Mouse (Mus musculus) forebrain, embryonic 12.5 days (tissue): ENCODE results near the gene Kpnb1. TPM values are rescaled to one million over a fixed set of nuclear protein-coding genes. Genes with fewer than 3 reads are reported as not detected.
"Not testable (repeated sequence)": the region's sequence is repeated elsewhere in the genome, so short reads cannot be mapped to it uniquely, and the experiment has no call there.

Experiments used
- ATAC-seq: fragments of 200-750 bp; cut with Nextera tagmentation; 2 replicates; pipeline ENCODE4 v1.8.0; 2017; ENCODE audit warnings: moderate TSS enrichment; ENCODE audit not compliant: low FRiP score
- H3K27ac ChIP-seq: fragments of 300-500 bp; sonication (generic); 2 replicates; pipeline ENCODE4 v1.5.1; 2016; ENCODE audit warnings: mild to moderate bottlenecking
- H3K27me3 ChIP-seq: fragments of 300-500 bp; sonication (generic); 2 replicates; pipeline ENCODE4 v1.6.1; 2016; ENCODE audit warnings: mild to moderate bottlenecking
- H3K36me3 ChIP-seq: fragments of 300-500 bp; sonication (generic); replicated peaks from 2 replicates; pipeline ENCODE4 v1.6.1; 2016; ENCODE audit warnings: mild to moderate bottlenecking
- H3K4me1 ChIP-seq: fragments of 300-500 bp; sonication (generic); 2 replicates; pipeline ENCODE4 v1.6.1; 2016
- H3K4me2 ChIP-seq: fragments of 300-500 bp; sonication (generic); 2 replicates; pipeline ENCODE4 v1.6.1; 2016; ENCODE audit warnings: mild to moderate bottlenecking, moderate library complexity
- H3K4me3 ChIP-seq: fragments of 300-500 bp; sonication (generic); replicated peaks from 2 replicates; pipeline ENCODE4 v1.5.1; 2016; ENCODE audit warnings: mild to moderate bottlenecking
- H3K9ac ChIP-seq: fragments of 300-500 bp; sonication (generic); 2 replicates; pipeline ENCODE4 v1.6.1; 2016; ENCODE audit warnings: mild to moderate bottlenecking
- H3K9me3 ChIP-seq: fragments of 300-500 bp; sonication (generic); 2 replicates; pipeline ENCODE4 v1.6.1; 2016
- WGBS: fragments of 180-500 bp; shearing (Covaris S2); methylation state at CpG from one replicate; pipeline ENCODE4 v1.1.7; 2016; 5-methylcytosine and 5-hydroxymethylcytosine counted together
- polyA plus RNA-seq: library from polyadenylated mRNA; unstranded; fragments of >200 nt; fragmentation: Nextera tagmentation; extraction: Ambion mirVana; gene quantifications from 2 replicates; pipeline ENCODE4 v1.2.1, GENCODE M21; 2016

Kpnb1 gene
- polyA plus RNA-seq, 1 experiment from 2014 or later, result 73.9 TPM

DNA sequence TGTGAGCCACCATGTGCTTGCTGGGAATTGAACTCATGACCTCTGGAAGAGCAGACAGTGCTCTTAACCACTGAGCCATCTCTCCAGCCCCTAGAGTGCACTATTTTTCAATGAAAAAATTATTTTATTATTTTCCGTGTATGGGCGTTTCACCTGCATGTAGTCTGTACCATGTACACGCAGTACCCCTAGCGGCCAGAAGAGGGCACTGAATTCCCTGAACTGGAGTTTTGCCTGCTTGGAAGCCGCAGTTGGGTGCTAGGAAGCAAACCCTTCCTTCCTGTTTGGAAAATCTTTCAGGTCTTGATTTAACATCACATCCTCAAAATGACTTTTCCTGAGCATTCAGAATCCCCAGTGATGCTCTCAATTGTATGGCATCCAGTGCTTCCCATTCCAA, 10.9 kb upstream of the Kpnb1 start:
- H3K4me2 ChIP-seq, result no peak overlapping the region
- H3K9me3 ChIP-seq, result no peaks in the 10 kb centered on the region
- H3K9ac ChIP-seq, result no peak overlapping the region
- H3K36me3 ChIP-seq, result no peaks in the 10 kb centered on the region
- H3K4me3 ChIP-seq, result no peak overlapping the region
- no peaks in the 10 kb centered on the region for H3K27me3 ChIP-seq
- H3K4me1 ChIP-seq, result no peaks in the 10 kb centered on the region
- no peak overlapping the region for H3K27ac ChIP-seq
- WGBS, result 21% methylated on average over 5 of the region's 5 CpGs
- no peak for ATAC-seq

DNA sequence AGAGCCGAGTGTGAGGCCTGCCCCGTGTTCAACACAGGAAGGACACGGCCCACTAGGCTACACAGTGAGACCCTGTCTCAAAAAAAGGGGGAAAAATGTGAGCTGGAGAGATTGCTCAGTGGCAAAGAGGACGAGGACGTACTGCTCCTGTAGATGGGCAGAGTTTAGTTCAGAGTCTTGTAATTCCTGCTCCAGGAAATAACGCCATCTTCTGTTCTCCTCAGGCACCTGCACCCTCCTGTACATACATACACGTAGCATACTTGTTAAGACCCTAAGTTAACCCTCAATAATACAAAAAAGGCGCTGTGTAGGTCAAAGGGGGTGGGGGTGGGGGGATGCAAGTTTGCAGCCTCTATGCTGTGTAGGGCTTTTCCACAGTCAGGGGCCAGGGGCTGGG, 9.3 kb upstream of the Kpnb1 start:
- H3K4me3 ChIP-seq, result no peak overlapping the region
- H3K27ac ChIP-seq, result no peak overlapping the region
- H3K9ac ChIP-seq, result no peak overlapping the region
- H3K36me3 ChIP-seq, result no peaks in the 10 kb centered on the region
- no peak overlapping the region for H3K4me2 ChIP-seq
- H3K4me1 ChIP-seq, result no peaks in the 10 kb centered on the region
- H3K9me3 ChIP-seq, result no peaks in the 10 kb centered on the region
- no peaks in the 10 kb centered on the region for H3K27me3 ChIP-seq
- 84% methylated on average over 8 of the region's 8 CpGs for WGBS
- no peak for ATAC-seq

- Histone ChIP-seq H3K36me3 (no peaks in the 10 kb centered on the region), H3K4me3 (no peak overlapping the region), H3K9me3 (no peaks in the 10 kb centered on the region), H3K4me2 (no peak overlapping the region), H3K4me1 (no peaks in the 10 kb centered on the region), H3K27ac (no peak overlapping the region), H3K27me3 (no peaks in the 10 kb centered on the region), H3K9ac (no peak overlapping the region)
- 72% methylated on average over 12 of the region's 12 CpGs for WGBS
- no peak for ATAC-seq
These were observed 8.9 kb upstream of the Kpnb1 start for GRCm38 (mm10) chr11:97196541-97196940.

DNA sequence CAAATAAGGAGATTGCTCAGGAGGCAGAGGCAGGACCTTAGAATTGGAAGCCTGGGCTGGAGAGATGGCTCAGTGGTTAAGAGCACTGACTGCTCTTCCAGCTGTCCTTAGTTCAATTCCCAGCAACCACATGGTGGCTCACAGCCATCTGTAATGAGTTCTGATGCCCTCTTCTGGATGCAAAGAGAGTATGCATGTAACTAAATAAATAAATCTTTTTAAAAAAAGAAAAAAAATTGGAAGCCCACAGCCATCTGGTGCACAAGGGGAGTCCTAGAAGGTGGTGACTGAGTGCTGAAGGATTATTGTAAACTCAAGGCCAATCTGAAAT, 4.9 kb upstream of the Kpnb1 start:
- H3K27ac ChIP-seq, result no peak overlapping the region
- H3K36me3 ChIP-seq, result no peaks in the 10 kb centered on the region; the same call in 1 of the 2 replicates
- H3K4me1 ChIP-seq, result peaks cover 11% of the 10 kb centered on the region
- H3K9me3 ChIP-seq, result no peaks in the 10 kb centered on the region
- ATAC-seq, result no peak
- no peak overlapping the region for H3K4me2 ChIP-seq
- H3K4me3 ChIP-seq, result no peak overlapping the region
- no peak overlapping the region for H3K9ac ChIP-seq
- no peaks in the 10 kb centered on the region for H3K27me3 ChIP-seq

DNA sequence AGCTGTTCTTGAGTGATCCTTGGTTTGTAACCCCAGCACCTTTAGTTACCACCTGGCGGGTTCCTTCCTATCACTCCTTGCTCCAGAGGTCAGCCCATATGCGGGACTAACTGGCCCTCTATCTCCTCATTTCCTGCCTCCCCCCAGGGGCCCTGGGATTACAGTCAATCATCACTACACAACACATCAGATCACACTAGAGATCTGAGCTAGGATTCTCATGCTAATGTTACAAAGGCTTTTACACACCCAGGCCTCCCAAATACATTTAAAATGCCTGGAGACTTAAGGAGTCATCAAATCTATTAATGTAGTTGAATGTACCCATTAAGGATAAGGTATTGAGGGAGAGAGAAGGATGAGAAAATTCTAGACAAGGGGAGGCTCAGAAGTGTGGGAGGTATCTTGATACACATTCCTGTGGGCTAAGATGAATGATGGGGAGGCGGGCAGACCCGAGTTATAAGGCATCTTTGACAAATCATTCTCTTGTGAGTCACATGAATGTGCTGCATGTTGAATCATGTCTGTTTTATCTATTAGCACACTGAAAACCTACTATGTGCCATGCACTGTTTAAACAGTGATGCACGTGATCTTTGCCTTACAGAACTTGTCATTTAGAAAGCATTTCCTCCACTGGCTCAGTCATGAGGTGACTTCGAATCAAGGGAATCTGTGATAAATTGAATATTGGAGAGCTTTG, 4.4 kb upstream of the Kpnb1 start:
- no peaks in the 10 kb centered on the region for H3K27me3 ChIP-seq
- H3K4me2 ChIP-seq, result no peak overlapping the region
- no peaks in the 10 kb centered on the region for H3K9me3 ChIP-seq
- no peak overlapping the region for H3K4me3 ChIP-seq
- H3K4me1 ChIP-seq, result peaks cover 11% of the 10 kb centered on the region
- H3K27ac ChIP-seq, result no peak overlapping the region
- WGBS, result 79% methylated on average over 6 of the region's 6 CpGs
- ATAC-seq, result no peak
- H3K36me3 ChIP-seq, result no peaks in the 10 kb centered on the region; the same call in 1 of the 2 replicates
- no peak overlapping the region for H3K9ac ChIP-seq

DNA sequence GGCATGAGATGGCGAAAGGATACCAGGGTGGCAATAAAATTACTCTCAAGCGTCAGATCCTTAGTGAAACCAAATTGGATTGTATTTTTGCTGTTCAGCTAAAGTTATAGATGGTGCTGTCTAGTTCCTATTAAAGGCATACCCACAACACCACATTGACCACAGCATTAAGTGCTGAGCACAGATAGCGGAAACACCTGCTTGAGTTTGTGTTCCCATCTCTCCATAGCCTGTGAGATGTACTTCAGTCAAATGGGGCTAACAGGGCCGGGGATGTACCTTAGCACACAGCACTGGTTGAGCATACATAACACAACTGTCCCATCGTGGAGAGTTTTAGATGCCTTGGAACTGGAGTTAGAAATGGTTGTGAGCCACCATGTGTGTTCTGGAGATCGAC, 3.3 kb upstream of the Kpnb1 start:
- Histone ChIP-seq H3K36me3 (no peaks in the 10 kb centered on the region; the same call in none of the 2 replicates), H3K9me3 (no peaks in the 10 kb centered on the region), H3K4me1 (peaks cover 18% of the 10 kb centered on the region), H3K4me3 (no peak overlapping the region), H3K27me3 (no peaks in the 10 kb centered on the region), H3K27ac (no peak overlapping the region), H3K4me2 (no peak overlapping the region), H3K9ac (no peak overlapping the region)
- WGBS, result 93% methylated on average over 6 of the region's 6 CpGs
- ATAC-seq, result no peak

DNA sequence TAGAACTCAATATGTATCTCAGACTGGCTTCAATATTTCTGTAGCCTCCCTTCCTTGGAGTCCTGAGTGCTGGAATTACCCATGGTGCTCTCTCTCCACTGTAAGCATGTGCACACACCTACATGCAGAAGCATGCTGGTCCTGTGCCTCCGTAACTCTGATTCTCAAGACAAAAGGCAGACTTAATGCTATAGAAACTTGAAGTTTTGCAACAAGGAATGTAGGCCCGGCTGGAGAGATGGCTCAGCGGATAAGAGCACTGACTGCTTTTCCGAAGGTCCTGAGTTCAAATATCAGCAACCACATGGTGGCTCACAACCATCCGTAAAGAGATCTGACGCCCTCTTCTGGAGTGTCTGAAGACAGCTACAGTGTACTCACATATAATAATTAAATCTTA, 2.0 kb upstream of the Kpnb1 start:
- H3K36me3 ChIP-seq, ATAC-seq, H3K9me3 ChIP-seq, H3K4me3 ChIP-seq, H3K27me3 ChIP-seq, H3K9ac ChIP-seq: not testable (repeated sequence)
- Histone ChIP-seq H3K4me2 (peak overlapping the region; percentile 83; the same call in 1 of the 2 replicates), H3K27ac (peak overlapping the region; percentile 31; the same call in 1 of the 2 replicates), H3K4me1 (peaks cover 30% of the 10 kb centered on the region)
- WGBS, result 86% methylated on average over 6 of the region's 6 CpGs

GRCm38 (mm10) chr11:97189231-97189630, 1.6 kb upstream of the Kpnb1 start:
- Histone ChIP-seq H3K4me3 (peak overlapping the region; percentile 92), H3K36me3 (peaks cover 14% of the 10 kb centered on the region), H3K27me3 (no peaks in the 10 kb centered on the region), H3K4me1 (peaks cover 35% of the 10 kb centered on the region), H3K9me3 (no peaks in the 10 kb centered on the region), H3K4me2 (peak overlapping the region; percentile 83), H3K9ac (peak overlapping the region; percentile 74; the same call in 1 of the 2 replicates), H3K27ac (peak overlapping the region; percentile 98; the same call in 1 of the 2 replicates)
- 40% methylated on average over 3 of the region's 3 CpGs for WGBS
- ATAC-seq, result no peak

DNA sequence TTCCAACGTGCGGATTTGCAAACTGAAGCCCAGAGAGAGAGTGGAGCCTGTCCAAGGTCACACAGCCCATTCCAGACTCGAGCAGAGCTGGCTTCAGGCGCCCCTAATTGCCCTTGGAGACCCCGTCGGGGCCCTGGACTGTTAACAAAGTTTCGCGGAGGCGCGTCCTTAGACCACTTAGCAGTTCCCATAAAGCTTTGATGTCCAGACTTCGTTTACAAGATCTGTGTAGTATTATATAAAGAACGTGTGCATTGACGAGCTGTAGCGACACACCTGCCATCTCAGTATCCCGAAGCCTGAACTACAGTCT, 918 bp upstream of the Kpnb1 start:
- peaks cover 20% of the 10 kb centered on the region for H3K36me3 ChIP-seq
- peak overlapping the region; percentile 83 for H3K4me2 ChIP-seq
- H3K4me1 ChIP-seq, result peaks cover 39% of the 10 kb centered on the region
- H3K27me3 ChIP-seq, result no peaks in the 10 kb centered on the region
- ATAC-seq, result no peak
- H3K9ac ChIP-seq, result peak overlapping the region; percentile 74
- H3K9me3 ChIP-seq, result no peaks in the 10 kb centered on the region
- WGBS, result under 1% methylated on average over 15 of the region's 15 CpGs
- peak overlapping the region; percentile 92 for H3K4me3 ChIP-seq
- peak overlapping the region; percentile 98 for H3K27ac ChIP-seq

- peak; percentile 79 for ATAC-seq
- Histone ChIP-seq H3K27me3 (no peaks in the 10 kb centered on the region), H3K4me2 (peak overlapping the region; percentile 67), H3K4me1 (peaks cover 39% of the 10 kb centered on the region), H3K4me3 (peak overlapping the region; percentile 92), H3K36me3 (peaks cover 34% of the 10 kb centered on the region), H3K9ac (peak overlapping the region; percentile 95), H3K9me3 (no peaks in the 10 kb centered on the region), H3K27ac (peak overlapping the region; percentile 98)
- under 1% methylated on average over 69 of the region's 74 CpGs for WGBS
These were observed 526 bp downstream of the Kpnb1 start for GRCm38 (mm10) chr11:97186947-97187763.

DNA sequence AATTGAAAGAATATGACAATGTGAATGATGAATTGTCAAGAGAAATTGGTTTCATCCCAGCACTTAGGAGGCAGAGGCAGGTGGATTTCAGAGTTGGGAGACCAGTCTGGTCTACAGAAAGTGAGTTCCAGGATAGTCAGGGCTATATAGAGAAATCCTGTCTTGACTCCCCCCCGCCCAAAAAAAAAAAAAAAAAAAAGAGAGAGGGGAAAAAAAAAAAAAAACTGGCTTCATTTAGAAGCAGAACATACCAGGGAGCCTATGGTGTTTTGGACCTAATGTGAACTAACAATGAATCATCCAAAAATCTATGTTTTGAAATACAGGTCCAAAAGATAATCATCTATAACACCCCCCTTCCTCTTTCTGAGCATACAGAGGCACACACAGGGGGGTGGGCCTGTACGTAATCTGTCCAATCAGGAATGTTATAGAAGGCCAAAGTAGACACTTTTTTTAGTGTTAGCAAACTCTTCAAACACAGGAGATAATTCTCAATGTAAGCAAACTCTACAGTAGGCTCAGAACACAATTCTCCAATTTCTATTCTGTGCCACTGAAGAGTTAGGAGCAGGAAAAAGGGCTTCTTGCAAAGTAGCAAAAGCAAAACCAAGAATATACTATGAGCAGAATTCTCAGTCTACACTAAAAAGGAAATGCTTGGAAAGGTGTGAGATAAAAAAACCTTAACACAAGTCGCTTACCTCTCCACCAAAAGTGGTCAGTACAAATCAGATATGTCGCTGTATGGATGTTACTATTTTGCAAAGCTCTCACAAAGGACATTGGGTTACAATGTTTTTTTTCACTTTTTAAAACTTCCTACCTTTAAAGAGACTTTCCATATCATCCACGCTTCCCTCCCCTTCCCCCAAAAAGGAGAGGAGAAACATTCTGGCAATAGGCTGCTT, 1.7 kb downstream of the Kpnb1 start:
- Histone ChIP-seq H3K4me2 (peak overlapping the region; percentile 67), H3K27me3 (no peaks in the 10 kb centered on the region), H3K27ac (no peak overlapping the region), H3K9me3 (no peaks in the 10 kb centered on the region), H3K36me3 (peaks cover 46% of the 10 kb centered on the region), H3K4me3 (peak overlapping the region; percentile 92), H3K4me1 (peaks cover 39% of the 10 kb centered on the region), H3K9ac (peak overlapping the region; percentile 95)
- no peak for ATAC-seq
- WGBS, result 68% methylated on average over 5 of the region's 5 CpGs

DNA sequence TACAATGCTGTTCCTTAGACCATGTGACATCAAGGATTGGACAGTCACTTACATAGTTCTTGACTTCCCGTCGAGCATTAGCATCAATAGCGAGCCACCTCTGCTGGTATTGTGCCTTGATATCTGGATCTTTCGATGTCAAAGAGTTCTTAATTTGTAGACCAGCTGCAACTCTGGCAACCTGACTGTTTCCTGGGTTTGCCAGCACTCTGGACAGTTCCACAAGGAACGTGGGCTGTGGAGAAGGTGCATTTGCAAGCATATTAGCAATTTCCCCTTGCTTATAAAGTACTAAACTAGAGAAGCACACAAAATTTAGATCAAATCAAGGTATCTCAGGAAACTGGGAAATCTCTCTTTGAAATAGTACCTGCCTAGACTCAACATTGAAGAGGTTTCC, 2.8 kb downstream of the Kpnb1 start:
- Histone ChIP-seq H3K4me1 (peaks cover 39% of the 10 kb centered on the region), H3K4me3 (no peak overlapping the region), H3K27me3 (no peaks in the 10 kb centered on the region), H3K4me2 (no peak overlapping the region), H3K36me3 (peaks cover 57% of the 10 kb centered on the region), H3K9me3 (no peaks in the 10 kb centered on the region), H3K27ac (no peak overlapping the region), H3K9ac (no peak overlapping the region)
- ATAC-seq, result no peak
- 82% methylated on average over 5 of the region's 5 CpGs for WGBS
